Mouse (Mus musculus): ENCODE data around the gene Dmc1.

The Dmc1 gene

DNA sequence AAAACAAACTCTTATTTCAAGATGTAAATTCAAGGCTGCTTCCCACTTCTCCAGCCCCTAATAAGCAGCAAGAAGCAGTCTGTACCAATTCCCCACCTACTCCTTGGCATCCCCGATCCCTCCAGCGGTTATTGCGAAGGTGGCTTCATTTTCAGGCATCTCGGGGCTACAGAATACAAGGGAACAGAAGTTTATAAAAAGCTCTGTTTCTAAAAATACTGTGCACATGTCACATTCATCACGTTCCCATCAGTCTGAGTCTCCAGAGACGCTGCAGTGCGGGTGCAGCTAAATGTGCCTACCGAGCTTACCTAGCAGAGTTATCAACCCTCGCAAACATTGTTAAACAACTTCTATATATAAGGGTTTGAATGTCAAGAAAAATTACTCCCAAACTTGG is 42.5 kb downstream of the Dmc1 start:
- no peak for DNase-seq (ENCODE audit: low spot score)

DNA sequence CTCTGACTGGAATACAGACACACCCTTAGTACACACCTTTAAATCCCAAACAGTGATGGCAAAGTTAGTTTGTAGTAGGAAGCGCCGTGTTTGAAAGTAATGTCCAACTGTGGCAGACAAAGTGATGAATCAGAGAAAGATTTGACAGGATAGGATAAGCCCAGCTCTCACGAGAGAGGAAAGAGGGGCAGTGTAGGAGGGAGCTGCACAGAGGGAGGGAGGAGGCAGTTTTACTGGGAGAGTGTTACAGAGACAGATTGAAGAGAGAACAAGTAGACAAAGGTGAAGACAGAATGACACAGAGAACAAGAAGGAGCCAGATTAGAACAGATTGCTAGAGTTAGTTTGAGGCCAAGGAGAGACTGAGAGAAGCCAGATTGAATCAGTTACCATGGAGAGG is 45.3 kb downstream of the Dmc1 start:
- DNase-seq (ENCODE audit: low spot score), result no peak

DNA sequence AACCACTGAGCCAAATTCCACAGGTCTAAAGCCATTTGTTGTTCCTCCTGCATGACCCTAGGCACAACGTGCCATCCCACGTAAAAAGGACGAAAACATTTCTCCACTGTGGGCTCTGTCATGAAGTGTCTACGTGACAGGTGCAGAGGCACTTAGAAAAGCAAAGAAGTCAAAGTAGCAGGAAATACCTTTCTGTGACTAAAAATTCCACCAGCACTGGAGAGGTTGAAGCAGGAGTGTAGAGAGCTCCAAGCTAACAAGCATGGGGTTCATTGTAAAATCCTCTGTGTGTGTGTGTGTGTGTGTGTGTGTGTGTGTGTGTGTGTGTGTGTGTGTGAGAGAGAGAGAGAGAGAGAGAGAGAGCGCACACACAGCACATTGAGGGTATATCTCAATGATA is 52.3 kb downstream of the Dmc1 start:
- no peak for DNase-seq (ENCODE audit: low spot score)

DNA sequence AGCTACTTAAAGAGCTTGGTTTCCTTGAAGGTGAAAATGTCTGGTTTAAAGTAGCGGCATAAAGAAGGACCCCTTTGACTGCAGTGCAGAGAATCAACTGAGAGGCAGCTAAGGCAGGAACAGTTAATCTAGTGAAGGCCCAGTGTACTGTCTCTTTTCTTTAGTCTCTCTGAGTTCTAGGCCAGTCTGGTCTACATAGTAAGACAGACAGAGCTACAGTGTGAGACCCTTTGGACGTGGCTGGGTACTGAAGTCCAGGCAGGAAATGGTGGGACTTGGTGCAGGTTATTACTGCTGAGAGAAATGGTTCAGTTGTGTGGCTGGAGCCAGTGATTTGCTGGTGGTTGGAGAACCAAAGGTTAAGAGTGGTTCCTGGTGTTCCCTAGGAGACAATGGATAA is 56.7 kb downstream of the Dmc1 start:
- no peak for DNase-seq (ENCODE audit: low spot score)

DNA sequence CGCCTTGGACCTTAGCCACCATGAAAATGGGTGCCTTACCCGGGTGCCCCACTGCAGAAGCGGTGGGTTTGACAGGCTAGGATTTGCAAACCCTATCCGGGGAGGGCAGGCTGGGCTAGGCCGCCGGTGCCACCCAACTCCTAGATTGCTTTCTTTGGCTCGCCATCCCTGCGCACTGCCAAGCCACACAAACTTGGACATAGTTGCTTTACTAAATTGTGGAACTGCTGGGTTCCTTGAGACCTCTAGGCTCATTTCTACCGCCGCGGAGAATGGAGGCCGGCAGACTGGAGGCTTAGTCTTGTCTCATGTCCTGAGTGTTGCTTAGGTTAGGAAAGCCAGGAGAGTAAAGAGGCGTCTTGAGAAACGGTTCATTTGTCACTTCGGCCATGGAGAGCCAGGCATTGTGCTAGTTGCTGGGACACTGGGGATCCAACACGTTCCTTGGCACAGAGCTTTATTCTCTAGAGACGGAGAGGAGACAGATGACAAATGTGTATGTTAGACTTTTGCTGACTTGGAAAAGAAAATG is 57.6 kb downstream of the Dmc1 start:
- no peak for DNase-seq (ENCODE audit: low spot score)

DNA sequence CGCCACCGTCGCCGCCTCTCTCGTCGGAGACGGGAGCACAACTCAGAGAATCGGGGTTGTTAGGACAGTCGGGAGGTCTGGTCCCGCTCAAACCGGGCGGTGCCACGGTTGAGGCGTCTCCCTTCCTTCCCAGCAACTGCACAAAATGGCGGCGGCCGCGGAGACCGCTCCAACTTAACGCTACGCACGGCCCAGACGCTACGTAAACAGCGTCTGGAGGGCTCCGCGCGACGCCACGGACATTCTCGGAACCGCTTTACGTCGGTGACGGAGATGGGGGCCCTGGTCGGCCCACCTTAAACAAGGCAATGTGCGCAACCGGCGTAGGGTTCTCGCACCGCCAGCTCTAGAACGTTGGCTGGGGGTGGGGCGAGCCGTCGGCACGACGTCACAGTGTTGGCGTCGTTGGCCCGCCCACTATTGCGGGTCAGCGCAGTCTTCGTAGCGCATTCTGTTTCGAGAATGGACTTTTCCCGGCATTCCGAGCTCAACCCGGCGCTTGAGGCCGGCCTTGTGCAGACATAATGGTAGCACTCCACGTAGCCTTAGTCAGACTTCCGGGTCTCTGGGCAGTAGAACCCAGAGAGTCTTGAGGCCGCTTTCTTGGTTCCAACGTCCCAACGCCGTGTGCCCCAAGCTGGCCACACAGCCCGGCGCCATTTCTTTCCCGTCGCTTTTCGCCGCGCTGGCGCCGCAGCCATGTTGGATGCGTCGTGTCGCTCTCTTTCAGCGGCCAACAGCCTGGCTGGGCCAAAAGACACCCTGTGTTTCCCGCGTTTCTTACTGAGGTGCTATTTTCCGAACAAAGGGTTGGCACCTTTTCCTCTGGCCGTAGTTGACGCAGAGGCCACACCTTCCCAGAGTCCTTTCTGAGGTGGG is 58.3 kb downstream of the Dmc1 start, which contains the start of gene Ddx17:
Ddx17 (minus strand) TSS at position 332 of the 879 bp plus-strand sequence.
- DNase-seq (ENCODE audit: low spot score), result peak; percentile 98

DNA sequence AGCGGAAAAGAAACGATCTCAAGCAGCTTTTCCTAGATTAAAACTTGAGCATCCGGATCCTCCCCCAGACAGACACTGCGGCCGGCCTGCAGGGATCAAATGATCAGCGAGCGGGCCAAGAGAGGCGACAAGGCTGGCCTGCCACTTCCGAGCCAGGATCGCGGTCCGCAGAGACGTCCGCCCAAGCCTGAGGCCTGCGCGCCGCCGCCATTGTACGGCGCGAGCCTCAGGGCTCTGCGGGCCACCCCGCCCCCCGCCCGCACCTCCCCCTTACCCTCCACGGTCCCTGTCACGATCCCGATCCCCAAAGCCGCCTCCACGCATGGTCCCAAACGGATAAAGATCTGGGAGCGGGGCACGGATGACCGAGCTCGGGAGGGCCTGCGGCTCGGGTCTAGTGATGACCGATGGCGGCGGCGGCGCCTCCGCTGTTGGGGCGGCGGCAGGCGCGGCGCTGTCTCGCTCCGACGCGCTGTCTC is 58.9 kb downstream of the Dmc1 start:
- peak; percentile 49 for DNase-seq (ENCODE audit: low spot score)

DNA sequence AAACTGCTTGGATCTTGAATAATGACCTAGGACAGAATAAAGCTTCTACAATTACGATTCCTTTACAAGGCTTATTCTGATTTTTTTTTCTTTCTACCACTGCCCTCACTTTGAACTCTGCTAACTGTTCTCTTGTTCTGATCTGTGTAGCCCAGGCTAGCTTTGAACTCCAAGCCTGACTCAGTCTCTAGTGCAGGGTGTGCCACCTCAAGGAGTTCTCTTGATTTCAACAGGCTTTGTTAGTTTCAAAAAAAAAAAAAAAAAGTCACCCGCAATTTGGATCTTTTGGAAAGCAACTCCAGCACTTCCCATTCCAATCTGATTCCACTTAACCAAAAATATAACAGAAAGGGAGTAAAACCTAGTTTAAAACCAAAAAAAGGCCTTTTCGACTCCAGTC is 59.4 kb downstream of the Dmc1 start:
- DNase-seq (ENCODE audit: low spot score), result no peak

DNA sequence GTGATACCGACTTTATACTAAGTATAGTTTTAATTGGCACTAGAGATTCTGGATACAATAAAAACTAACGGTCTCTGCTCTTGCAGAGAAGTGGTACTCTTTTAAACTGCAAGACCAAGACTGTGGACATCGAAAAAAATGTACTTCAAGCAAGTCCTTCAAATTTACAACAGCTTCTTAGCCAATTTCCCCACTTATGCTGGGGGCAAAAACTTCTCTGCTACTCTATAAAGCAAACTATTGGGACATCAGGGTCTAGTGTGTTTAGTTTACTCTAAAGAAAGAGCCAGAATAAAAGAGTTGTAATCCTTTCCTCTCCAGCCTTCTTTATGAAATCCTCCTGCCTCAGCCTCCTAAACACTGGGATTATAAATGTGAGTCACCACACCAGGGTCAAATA is 60.9 kb downstream of the Dmc1 start:
- DNase-seq (ENCODE audit: low spot score), result no peak

DNA sequence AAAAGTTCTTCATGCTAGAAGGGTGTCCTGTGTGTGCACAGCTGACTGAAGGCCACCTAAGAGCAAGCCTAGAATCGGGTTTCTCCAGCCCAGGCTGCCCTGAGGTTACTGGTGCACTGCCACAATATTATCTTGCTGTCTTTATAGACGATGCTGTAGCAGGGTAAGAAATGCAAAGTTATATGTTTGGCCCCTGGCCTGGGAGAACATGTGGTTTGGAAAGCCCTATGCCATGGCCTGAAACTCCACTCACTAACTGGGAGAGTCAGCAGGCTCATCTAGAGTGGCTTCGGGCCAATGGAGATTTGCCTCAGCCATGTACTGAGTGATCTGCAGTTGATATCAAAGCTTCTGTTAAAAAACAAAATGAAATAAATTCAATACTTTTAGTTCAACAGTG is 71.1 kb downstream of the Dmc1 start:
- DNase-seq (ENCODE audit: low spot score), result no peak

DNA sequence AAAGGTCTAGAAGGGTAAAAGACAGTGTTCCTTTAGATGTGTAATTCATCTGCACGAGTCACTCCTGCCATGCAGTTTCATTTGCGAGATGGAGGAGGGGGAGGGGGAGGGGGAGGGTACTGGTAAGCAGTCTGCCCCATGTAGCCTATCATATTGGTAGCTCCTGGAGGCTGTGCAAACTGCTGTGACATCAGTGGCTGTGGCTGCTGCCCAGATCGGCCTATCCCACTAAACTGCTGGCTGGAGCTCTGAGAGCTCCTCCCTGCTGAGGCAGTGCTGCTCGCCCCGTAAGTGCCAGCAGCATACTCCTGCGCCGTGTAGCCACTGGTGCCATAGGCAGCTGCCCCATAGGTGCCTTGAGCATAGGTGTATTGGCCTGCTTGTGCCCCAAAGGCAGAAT is 75.0 kb downstream of the Dmc1 start:
- no peak for DNase-seq (ENCODE audit: low spot score)

DNA sequence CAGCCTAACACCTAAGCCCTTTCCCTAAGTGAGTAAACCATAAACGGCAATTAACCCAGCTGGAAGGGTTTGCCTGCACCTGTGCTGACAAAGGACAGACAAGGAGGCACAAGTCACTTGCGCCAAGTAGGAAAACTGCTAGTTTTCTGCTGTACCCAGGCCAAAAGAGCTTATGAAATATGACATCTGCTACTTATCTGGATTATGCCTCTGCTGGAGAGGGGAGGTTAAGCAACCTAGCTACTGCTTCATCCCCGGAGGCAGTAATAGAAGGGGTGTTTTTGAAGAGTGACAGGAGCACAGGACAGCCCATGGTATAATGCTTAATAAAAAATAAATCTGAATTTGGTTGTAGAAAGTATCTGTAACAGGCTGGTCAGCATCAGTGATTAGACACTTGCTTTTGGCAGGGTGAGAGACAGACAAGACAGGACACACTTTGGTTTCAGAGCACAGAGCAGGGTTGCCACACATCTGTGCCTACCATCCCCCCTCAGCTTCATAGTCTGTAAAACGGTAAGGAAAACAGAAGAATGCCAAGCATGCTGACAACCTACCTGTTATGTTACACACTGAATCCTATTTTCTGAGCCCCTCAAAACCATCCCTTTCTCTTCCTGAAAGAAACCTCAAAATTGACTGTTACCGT is 76.8 kb downstream of the Dmc1 start:
- DNase-seq (ENCODE audit: low spot score), result no peak

DNA sequence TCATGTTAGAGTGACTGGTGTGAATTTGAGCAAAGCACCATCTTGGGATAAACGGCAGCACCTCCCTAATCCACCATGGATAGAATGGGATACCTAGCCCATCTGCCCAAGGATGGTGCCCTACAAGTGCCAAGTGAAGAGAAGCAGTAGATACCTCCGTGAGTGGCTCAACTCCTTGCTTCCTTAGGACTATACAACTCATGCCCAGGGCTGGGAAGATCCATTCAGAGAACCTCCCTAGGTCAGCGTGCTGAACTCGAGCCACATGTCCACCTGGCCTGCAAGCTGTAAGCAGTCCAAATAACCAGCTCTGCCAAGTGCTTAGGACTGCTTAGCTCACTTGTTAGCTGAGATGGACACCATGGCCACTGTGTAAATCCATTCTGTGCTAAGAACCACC is 77.7 kb downstream of the Dmc1 start:
- DNase-seq (ENCODE audit: low spot score), result no peak

DNA sequence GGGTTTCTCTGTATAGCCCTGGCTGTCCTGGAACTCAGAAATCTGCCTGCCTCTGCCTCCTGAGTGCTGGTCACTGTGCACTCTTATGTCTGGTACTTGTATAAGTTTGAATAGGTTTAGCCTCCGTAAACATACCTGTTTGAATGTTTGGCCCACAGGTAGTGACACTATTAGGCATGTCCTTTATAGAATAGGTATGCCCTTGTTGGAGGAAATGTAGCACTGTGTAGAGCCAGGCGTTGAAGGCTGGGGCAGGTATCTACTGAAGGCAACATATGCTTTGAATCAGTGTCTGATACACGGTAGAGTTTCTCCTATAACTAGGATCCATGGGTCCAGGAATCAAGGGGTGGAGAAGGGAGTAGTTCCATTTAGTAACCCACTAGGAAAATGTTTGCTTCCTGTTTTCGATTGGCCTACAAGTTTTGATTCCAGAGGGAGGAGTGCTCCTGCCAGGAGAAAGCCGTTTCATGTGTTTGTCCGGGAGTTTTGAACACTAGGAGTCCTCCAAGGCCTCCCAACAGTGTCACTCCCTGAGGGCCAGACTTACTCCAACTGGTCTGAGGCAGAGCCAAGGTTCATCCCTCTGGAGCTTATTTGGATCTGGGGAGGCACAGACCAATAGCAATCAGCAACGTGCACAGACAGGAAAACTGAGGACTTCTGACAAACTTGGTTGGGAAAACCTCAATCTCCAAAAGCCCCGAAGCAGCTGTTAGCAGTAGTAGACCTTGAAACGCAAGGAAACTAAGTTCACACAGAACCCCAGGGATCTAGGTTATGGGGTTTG is 78.7 kb downstream of the Dmc1 start:
- no peak for DNase-seq (ENCODE audit: low spot score)

DNA sequence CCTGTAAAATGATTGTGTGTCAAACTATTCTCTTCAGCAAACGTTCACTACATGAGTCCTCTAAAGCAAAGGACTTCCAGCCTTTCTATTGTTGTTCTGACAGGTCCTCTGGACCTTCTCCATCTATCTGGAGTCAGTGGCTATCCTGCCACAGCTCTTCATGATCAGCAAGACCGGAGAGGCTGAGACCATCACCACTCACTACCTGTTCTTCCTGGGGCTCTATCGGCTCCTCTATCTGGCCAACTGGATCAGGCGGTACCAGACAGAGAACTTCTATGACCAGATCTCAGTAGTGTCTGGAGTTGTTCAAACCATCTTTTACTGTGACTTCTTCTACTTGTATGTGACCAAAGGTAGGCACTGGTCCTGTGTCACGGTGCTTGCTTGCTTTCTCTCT is 79.3 kb downstream of the Dmc1 start:
- DNase-seq (ENCODE audit: low spot score), result no peak

DNA sequence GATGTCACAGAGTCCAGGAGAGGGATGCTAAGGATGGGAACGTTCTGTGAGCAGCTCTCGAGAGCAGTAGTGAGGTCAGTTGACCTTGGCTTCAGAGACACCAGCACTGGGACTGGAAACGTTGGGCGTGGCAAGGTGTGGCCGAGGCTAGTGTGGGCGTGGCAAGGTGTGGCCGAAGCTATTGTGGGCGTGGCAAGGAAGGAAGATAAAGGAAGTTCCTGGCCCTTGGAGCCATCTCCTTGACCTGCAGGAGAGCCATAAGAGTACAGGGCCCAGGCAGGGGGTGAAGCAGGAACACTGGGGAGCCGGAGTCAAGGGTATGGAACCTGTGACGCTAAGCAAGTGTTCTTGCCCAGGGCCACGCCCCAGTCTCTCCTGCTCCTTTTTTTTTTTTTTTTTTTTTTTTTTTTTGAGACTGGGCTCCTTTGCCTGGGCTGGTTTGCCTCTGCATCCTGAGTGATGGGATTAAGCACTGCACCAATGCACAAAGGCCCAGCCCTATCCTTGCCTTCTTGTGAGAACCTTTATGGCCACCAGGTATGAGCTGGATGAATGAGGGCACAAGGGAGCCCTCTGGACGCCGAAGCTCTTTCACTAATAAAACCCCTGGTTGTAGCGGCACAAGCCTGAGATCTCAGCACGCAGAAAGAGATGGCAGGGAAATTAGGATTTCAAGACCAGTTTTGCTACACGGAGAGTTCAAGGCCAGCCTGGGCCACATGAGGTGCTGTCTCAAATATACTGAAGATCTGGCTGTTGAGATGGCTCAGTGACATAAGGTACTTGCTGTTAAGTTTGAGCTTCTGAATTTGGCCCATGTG is 85.3 kb downstream of the Dmc1 start:
- no peak for DNase-seq (ENCODE audit: low spot score)

DNA sequence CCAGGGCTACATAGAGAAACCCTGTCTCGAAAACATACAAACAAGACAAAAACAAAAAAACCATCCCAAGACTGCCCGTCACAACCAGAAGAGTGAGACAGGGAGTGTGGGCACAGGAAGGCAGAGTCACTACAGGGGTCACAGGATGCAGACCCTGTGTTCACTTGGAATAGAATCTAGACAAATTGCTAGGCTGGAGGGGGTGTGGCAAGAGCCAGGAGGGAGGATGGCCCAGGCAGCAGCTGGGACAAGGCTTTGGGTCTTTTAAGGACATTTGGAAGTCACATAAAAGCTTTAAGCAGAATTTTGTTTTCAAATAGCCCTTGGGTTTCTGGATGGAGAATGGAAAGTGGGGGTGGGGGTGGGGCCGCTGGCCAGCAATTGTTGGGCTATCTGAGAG is 86.3 kb downstream of the Dmc1 start:
- DNase-seq (ENCODE audit: low spot score), result no peak

DNA sequence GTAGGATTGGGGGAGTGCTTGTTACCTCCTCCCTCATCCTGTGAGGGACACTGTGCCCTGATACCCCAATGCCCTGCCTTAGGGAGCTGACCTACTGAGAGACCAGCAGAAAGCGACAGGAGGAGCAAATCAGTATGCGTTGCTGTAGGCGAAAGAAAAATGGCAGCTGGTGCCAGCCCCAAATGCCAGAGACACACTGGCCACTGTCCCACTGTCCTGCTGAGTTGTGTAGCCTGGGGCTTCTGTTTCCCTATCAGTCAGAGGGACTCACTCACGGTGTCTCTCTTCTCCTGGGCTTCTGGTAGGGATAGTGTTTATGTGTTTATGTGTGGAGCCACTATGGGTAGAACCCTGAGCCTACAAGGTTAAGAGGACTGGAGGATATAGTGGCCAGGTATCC is 87.2 kb downstream of the Dmc1 start:
- no peak for DNase-seq (ENCODE audit: low spot score)

DNA sequence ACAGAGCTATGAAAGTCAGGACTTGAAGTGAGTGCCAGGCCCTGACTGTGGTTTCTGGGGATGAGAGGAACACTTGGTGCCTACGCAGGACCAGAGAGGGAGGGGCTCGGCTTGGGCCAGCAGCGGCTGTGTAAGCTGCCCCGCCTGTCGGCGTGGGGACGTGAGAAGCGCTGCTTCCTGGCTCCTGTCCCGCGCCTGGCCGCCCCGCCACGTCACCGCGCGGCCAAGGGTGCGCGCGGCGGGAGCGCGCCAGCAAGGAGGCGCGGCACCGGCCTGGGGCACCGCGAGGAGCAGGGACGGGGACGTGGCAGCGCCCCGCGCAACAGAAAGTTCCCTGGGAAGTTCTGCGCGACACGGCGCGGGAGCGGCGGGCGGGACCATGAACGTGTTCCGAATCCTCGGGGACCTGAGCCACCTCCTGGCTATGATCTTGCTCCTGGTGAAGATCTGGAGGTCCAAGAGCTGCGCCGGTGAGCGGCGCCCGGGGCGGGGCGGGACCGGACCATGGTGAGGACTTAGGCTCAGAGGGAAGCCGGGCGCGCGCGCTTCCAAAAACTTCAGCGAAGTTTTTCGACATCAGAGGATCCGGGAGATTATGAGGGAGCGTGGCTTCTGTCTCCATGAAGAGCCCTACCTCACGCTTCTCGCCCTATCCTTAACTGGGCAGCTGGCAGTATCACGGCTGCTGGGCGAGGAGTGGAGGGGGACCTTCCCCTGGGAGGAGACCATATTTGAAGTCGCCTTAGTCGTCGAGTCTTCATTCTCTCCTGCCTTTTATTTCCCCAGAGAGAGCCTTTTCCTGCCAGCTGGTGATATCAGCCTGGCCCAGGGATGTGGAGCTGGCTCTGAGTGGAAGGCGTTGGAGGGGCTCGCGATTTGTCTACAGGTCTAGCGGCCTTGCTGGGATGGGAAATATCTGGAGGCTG is 88.5 kb downstream of the Dmc1 start, which contains the start of gene Kdelr3:
Kdelr3 (plus strand) TSS at position 241 of the 926 bp plus-strand sequence.
- peak; percentile 40 for DNase-seq (ENCODE audit: low spot score)

DNA sequence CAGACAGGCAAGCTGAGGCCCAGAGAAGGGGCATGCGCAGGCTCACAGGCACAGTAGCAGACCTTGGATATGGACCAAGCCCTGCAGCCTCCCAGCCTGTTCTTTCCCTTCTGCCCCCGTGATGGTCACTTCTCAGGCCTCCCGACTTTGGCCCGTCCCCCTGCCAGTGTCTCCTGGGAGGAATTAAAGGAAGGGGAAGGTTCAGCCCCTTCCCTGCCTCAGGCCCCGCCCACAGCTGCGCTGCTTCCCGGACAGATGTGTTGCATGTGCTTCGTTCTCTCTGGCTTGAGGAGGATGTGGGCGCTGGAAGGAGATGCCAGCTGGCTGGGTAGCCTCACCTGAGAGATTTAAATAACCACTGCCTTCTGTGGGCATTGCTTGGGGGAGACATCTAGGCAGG is 91.0 kb downstream of the Dmc1 start:
- DNase-seq (ENCODE audit: low spot score), result no peak

Data from T-cell, adult 2 months (primary cell).